Mouse (Mus musculus) forebrain, embryonic 11.5 days (tissue): ENCODE measurements at regions not wholly inside any gene's neighbourhood (a gene's known extent, or its start where the extent isn't known, plus 50 kb on each side); places are given as distances from the start of the nearest gene placed in this dataset.

Source experiments
- ATAC-seq: fragments of 200-750 bp; cut with Nextera tagmentation; replicated peaks from 2 replicates; pipeline ENCODE4 v1.8.0; 2017; ENCODE audit warnings: moderate TSS enrichment; ENCODE audit not compliant: low FRiP score
- DNase-seq: peaks from one replicate; pipeline ENCODE4 v3.0.0-alpha.2; 2017; ENCODE audit warnings: low spot score
- H3K27ac ChIP-seq: fragments of 300-500 bp; sonication (generic); 2 replicates; pipeline ENCODE4 v1.5.1; 2014; ENCODE audit warnings: low read depth, low read length
- H3K27me3 ChIP-seq: fragments of 300-500 bp; sonication (generic); 2 replicates; pipeline ENCODE4 v1.6.1; 2014; ENCODE audit warnings: mild to moderate bottlenecking, low read length, mixed read lengths; ENCODE audit not compliant: control insufficient read depth, insufficient read depth
- H3K36me3 ChIP-seq: fragments of 300-500 bp; sonication (generic); 2 replicates; pipeline ENCODE4 v1.6.1; 2014; ENCODE audit warnings: mild to moderate bottlenecking, low read length, moderate library complexity, mixed read lengths; ENCODE audit not compliant: control insufficient read depth, insufficient read depth
- H3K4me1 ChIP-seq: fragments of 300-500 bp; sonication (generic); replicated peaks from 2 replicates; pipeline ENCODE4 v1.6.1; 2014; ENCODE audit warnings: low read length, mixed read lengths; ENCODE audit not compliant: control insufficient read depth, insufficient read depth
- H3K4me2 ChIP-seq: fragments of 300-500 bp; sonication (generic); 2 replicates; pipeline ENCODE4 v1.6.1; 2014; ENCODE audit warnings: low read depth, mild to moderate bottlenecking, low read length, moderate library complexity, mixed read lengths; ENCODE audit not compliant: severe bottlenecking
- H3K4me3 ChIP-seq: fragments of 300-500 bp; sonication (generic); 2 replicates; pipeline ENCODE4 v1.5.1; 2014; ENCODE audit warnings: low read depth, low read length
- H3K9ac ChIP-seq: fragments of 300-500 bp; sonication (generic); 2 replicates; pipeline ENCODE4 v1.6.1; 2014; ENCODE audit warnings: low read length
- H3K9me3 ChIP-seq: fragments of 300-500 bp; sonication (generic); 2 replicates; pipeline ENCODE4 v1.6.1; 2016; ENCODE audit warnings: low read length, mixed read lengths; ENCODE audit not compliant: control insufficient read depth
- WGBS: fragments of 180-500 bp; shearing (Covaris S2); extraction: QIAGEN DNeasy Blood & Tissue Kit; methylation state at CpG from one replicate; pipeline ENCODE4 v1.1.7; 2014; 5-methylcytosine and 5-hydroxymethylcytosine counted together

- H3K27ac ChIP-seq, result no peak overlapping the region
- no peaks in the 10 kb centered on the region for H3K4me1 ChIP-seq
- no peak overlapping the region for H3K9ac ChIP-seq
- H3K4me2 ChIP-seq, result no peak overlapping the region
- ATAC-seq (no peak), DNase-seq (no peak)
- H3K4me3 ChIP-seq, result no peak overlapping the region
- H3K9me3 ChIP-seq, result no peaks in the 10 kb centered on the region
- H3K27me3 ChIP-seq, result no peaks in the 10 kb centered on the region
- H3K36me3 ChIP-seq, result no peaks in the 10 kb centered on the region
Measured at GRCm38 (mm10) chr3:80631391-80631790, 171.2 kb downstream of the Gria2 start.

- Histone ChIP-seq H3K36me3 (no peaks in the 10 kb centered on the region), H3K4me3 (no peak overlapping the region), H3K27me3 (no peaks in the 10 kb centered on the region), H3K27ac (no peak overlapping the region), H3K4me2 (no peak overlapping the region), H3K4me1 (no peaks in the 10 kb centered on the region), H3K9ac (no peak overlapping the region), H3K9me3 (no peaks in the 10 kb centered on the region)
- ATAC-seq (no peak), DNase-seq (no peak)
- WGBS, result 90% methylated on average over 2 of the region's 2 CpGs
Measured at GRCm38 (mm10) chr3:80610414-80610813, 192.2 kb downstream of the Gria2 start.

- ATAC-seq (peak; percentile 89), DNase-seq (peak; percentile 48)
- no peaks in the 10 kb centered on the region for H3K36me3 ChIP-seq
- H3K27ac ChIP-seq, result no peak overlapping the region
- H3K9me3 ChIP-seq, result no peaks in the 10 kb centered on the region
- H3K4me2 ChIP-seq, result no peak overlapping the region
- WGBS, result 16% methylated on average over 4 of the region's 4 CpGs
- no peak overlapping the region for H3K9ac ChIP-seq
- H3K4me1 ChIP-seq, result no peaks in the 10 kb centered on the region
- no peak overlapping the region for H3K4me3 ChIP-seq
- H3K27me3 ChIP-seq, result no peaks in the 10 kb centered on the region
Measured at GRCm38 (mm10) chr3:80608467-80608866, 194.2 kb downstream of the Gria2 start.

- H3K36me3 ChIP-seq, result no peaks in the 10 kb centered on the region
- DNase-seq (peak; percentile 49), ATAC-seq (peak; percentile 90)
- WGBS, result 17% methylated on average over 2 of the region's 2 CpGs
- H3K27me3 ChIP-seq, result no peaks in the 10 kb centered on the region
- no peak overlapping the region for H3K27ac ChIP-seq
- H3K9ac ChIP-seq, result no peak overlapping the region
- no peak overlapping the region for H3K4me2 ChIP-seq
- H3K4me1 ChIP-seq, result no peaks in the 10 kb centered on the region
- H3K4me3 ChIP-seq, result no peak overlapping the region
- H3K9me3 ChIP-seq, result no peaks in the 10 kb centered on the region
Measured at GRCm38 (mm10) chr3:80607809-80608208, 194.8 kb downstream of the Gria2 start.

GRCm38 (mm10) chr3:80597549-80597948 lies 205.1 kb downstream of the Gria2 start:
- Histone ChIP-seq H3K36me3 (no peaks in the 10 kb centered on the region), H3K9me3 (no peaks in the 10 kb centered on the region), H3K4me3 (no peak overlapping the region), H3K9ac (no peak overlapping the region), H3K4me2 (no peak overlapping the region), H3K4me1 (no peaks in the 10 kb centered on the region), H3K27ac (no peak overlapping the region), H3K27me3 (no peaks in the 10 kb centered on the region)
- DNase-seq (no peak), ATAC-seq (no peak)

- Histone ChIP-seq H3K27me3 (no peaks in the 10 kb centered on the region), H3K27ac (no peak overlapping the region), H3K9me3 (no peaks in the 10 kb centered on the region), H3K4me2 (no peak overlapping the region), H3K36me3 (no peaks in the 10 kb centered on the region), H3K4me1 (no peaks in the 10 kb centered on the region), H3K9ac (no peak overlapping the region), H3K4me3 (no peak overlapping the region)
- ATAC-seq (no peak), DNase-seq (no peak)
Measured at GRCm38 (mm10) chr3:80567514-80567913, 235.1 kb downstream of the Gria2 start.

GRCm38 (mm10) chr3:80566236-80566635 lies 236.4 kb downstream of the Gria2 start:
- Histone ChIP-seq H3K36me3 (no peaks in the 10 kb centered on the region), H3K27ac (no peak overlapping the region), H3K27me3 (no peaks in the 10 kb centered on the region), H3K9me3 (no peaks in the 10 kb centered on the region), H3K4me3 (no peak overlapping the region), H3K4me1 (no peaks in the 10 kb centered on the region), H3K4me2 (no peak overlapping the region), H3K9ac (no peak overlapping the region)
- WGBS, result 62% methylated on average over 3 of the region's 3 CpGs
- 0 out of 2 replicates have a peak, but pooled peaks have one; percentile 24 for ATAC-seq
- no peak for DNase-seq

GRCm38 (mm10) chr3:80546151-80546695 lies 256.4 kb downstream of the Gria2 start:
- DNase-seq (no peak), ATAC-seq (no peak)
- H3K27ac ChIP-seq, result no peak overlapping the region
- H3K4me3 ChIP-seq, result no peak overlapping the region
- H3K9ac ChIP-seq, result no peak overlapping the region
- H3K36me3 ChIP-seq, result no peaks in the 10 kb centered on the region
- no peaks in the 10 kb centered on the region for H3K4me1 ChIP-seq
- no peak overlapping the region for H3K4me2 ChIP-seq
- no peaks in the 10 kb centered on the region for H3K27me3 ChIP-seq
- H3K9me3 ChIP-seq, result no peaks in the 10 kb centered on the region

- Histone ChIP-seq H3K9me3 (no peaks in the 10 kb centered on the region), H3K4me1 (no peaks in the 10 kb centered on the region), H3K4me2 (no peak overlapping the region), H3K9ac (no peak overlapping the region), H3K36me3 (no peaks in the 10 kb centered on the region), H3K27me3 (no peaks in the 10 kb centered on the region), H3K4me3 (no peak overlapping the region), H3K27ac (no peak overlapping the region)
- WGBS, result 61% methylated on average over 1 of the region's 1 CpGs
- DNase-seq (no peak), ATAC-seq (no peak)
Measured at GRCm38 (mm10) chr3:80543783-80544182, 258.9 kb downstream of the Gria2 start.
